In genomic region chr10:42698994-42699393, GRCm38 (mm10) we compare ENCODE assay signal across 19 mouse cellular contexts.
DNase-seq lines count a peak whose midpoint lies in the region; ATAC-seq and TF ChIP-seq lines count a peak whose summit lies in the region.
"Had no signal": no experiment of that assay in that cellular context is flagged by ENCODE, and none has a peak within 500 bp of the region (broad histone marks: within the 10 kb centered on the region; RNA-seq: fewer than 3 reads in every experiment).

No protein-coding gene starts in this region.

- H3K9me3 ChIP-seq in hindbrain, postnatal 0 days (ENCODE audit: low read length) = no peaks in the 10 kb centered on the region
- H3K9me3 ChIP-seq: embryonic facial prominence, embryonic 15.5 days; forebrain, embryonic 13.5 days; limb, embryonic 13.5 days; neural tube, embryonic 15.5 days; stomach, embryonic 15.5 days had no signal

- no peak overlapping the region for H3K4me3 ChIP-seq in hindbrain, postnatal 0 days (ENCODE audit: low read length)
- H3K4me3 ChIP-seq: embryonic facial prominence, embryonic 15.5 days; forebrain, embryonic 13.5 days; heart, adult 2 months; limb, embryonic 13.5 days; neural tube, embryonic 15.5 days; stomach, embryonic 15.5 days had no signal

- peak; percentile 6 for DNase-seq in lung, postnatal 10 days
- no peak for DNase-seq in lung, adult 18-20 months
- peak; percentile 58 to 67 for DNase-seq in CD8-positive naive resting alpha-beta T cell, adult 2 months (ENCODE audit: low read depth in 2 of 2, low spot score in 2 of 2)
- peak; percentile 93 for DNase-seq in naive thymus-derived CD4-positive, alpha-beta T cell, adult 2 months (ENCODE audit: low read depth)
- DNase-seq in thymus, postnatal 14 days = peak; percentile 94
- DNase-seq in urinary bladder, postnatal 25 days (ENCODE audit: low spot score) = no peak
- no peak for DNase-seq in kidney, postnatal 36 days
- DNase-seq in hindbrain, postnatal 0 days (ENCODE audit: low spot score) = no peak
- DNase-seq: cerebellum, adult 11 months; heart, postnatal 4 days; kidney, adult 11 months; kidney, postnatal 4 days; right cerebral cortex, adult 18-20 months had no signal

- H3K27me3 ChIP-seq in hindbrain, postnatal 0 days (ENCODE audit: insufficient read depth, low read length) = no peaks in the 10 kb centered on the region
- H3K27me3 ChIP-seq: embryonic facial prominence, embryonic 15.5 days; forebrain, embryonic 13.5 days; limb, embryonic 13.5 days; neural tube, embryonic 15.5 days; stomach, embryonic 15.5 days had no signal

- H3K27ac ChIP-seq in hindbrain, postnatal 0 days = no peak overlapping the region
- H3K27ac ChIP-seq: embryonic facial prominence, embryonic 15.5 days; forebrain, embryonic 13.5 days; heart, adult 2 months; limb, embryonic 13.5 days; neural tube, embryonic 15.5 days; stomach, embryonic 15.5 days had no signal

- no peak for ATAC-seq in hindbrain, postnatal 0 days
- ATAC-seq: forebrain, embryonic 13.5 days had no signal

- H3K36me3 ChIP-seq in hindbrain, postnatal 0 days (ENCODE audit: insufficient read depth, low read length) = peaks cover 17% of the 10 kb centered on the region; the same call in 1 of the 2 replicates
- H3K36me3 ChIP-seq: embryonic facial prominence, embryonic 15.5 days had no signal

- no peak overlapping the region for H3K9ac ChIP-seq in hindbrain, postnatal 0 days (replicated peaks; ENCODE audit: low read length)
- H3K9ac ChIP-seq: embryonic facial prominence, embryonic 15.5 days; forebrain, embryonic 13.5 days; limb, embryonic 13.5 days; neural tube, embryonic 15.5 days; stomach, embryonic 15.5 days had no signal

- TF ChIP-seq CTCF in hindbrain, postnatal 0 days (IDR thresholded peaks at IDR 0.05; ENCODE audit: low read depth) = no peak

- H3K4me1 ChIP-seq in hindbrain, postnatal 0 days (ENCODE audit: insufficient read depth, low read length) = no peaks in the 10 kb centered on the region
- H3K4me1 ChIP-seq: embryonic facial prominence, embryonic 15.5 days; forebrain, embryonic 13.5 days; limb, embryonic 13.5 days; neural tube, embryonic 15.5 days; stomach, embryonic 15.5 days had no signal

- no peak overlapping the region for H3K4me2 ChIP-seq in hindbrain, postnatal 0 days (ENCODE audit: low read depth, low read length)
- H3K4me2 ChIP-seq: embryonic facial prominence, embryonic 15.5 days; forebrain, embryonic 13.5 days; limb, embryonic 13.5 days; neural tube, embryonic 15.5 days; stomach, embryonic 15.5 days had no signal

- 90% methylated on average over 8 of the region's 8 CpGs for WGBS in hindbrain, postnatal 0 days

Comparison
In these comparisons a context has a peak if more than half of its experiments do, and no peak if none do; other contexts are left out.
1. DNase-seq: peak in lung, postnatal 10 days (single experiment), CD8-positive naive resting alpha-beta T cell, adult 2 months (2 of 2), naive thymus-derived CD4-positive, alpha-beta T cell, adult 2 months (single experiment) and thymus, postnatal 14 days (single experiment); none in lung, adult 18-20 months (0 of 2), urinary bladder, postnatal 25 days (single experiment), kidney, postnatal 36 days (0 of 2) and hindbrain, postnatal 0 days (single experiment).